ENCODE assay signal across 18 mouse cellular contexts in the genomic region with DNA sequence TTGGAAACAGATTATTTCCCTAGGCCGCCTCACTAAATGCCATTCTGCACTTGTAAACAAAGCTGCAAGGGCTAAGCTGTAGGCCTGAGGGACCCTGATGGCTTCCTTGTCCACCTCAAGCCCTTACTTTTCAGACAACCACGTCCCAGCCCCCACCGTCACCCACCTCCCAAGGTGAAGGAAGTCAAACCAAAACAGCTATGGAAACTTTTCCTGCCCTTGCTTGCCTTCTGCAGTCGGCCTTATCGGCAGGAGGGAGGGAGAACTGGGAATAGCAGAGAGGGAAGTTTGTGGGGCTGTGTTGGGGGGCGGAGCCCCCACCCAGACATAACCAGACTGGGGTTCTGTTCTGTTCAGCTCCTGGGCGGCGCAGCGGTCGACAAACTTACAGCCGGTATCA. TPM values are rescaled to one million over a fixed set of nuclear protein-coding genes. Genes with fewer than 3 reads are reported as not detected.
DNase-seq lines count a peak whose midpoint lies in the region; ATAC-seq and TF ChIP-seq lines count a peak whose summit lies in the region.
"Had no signal": no experiment of that assay in that cellular context is flagged by ENCODE, and none has a peak within 500 bp of the region (broad histone marks: within the 10 kb centered on the region; RNA-seq: fewer than 3 reads in every experiment).

No protein-coding gene starts in this region.

- peak; percentile 88 for DNase-seq in heart, adult 11 months
- no peak for DNase-seq in heart, adult 2 months
- no peak for DNase-seq in neural tube, embryonic 11.5 days (ENCODE audit: low spot score)
- no peak for DNase-seq in neural tube, embryonic 10.5 days (ENCODE audit: extremely low spot score, low spot score)
- no peak for DNase-seq in urinary bladder, postnatal 36 days (ENCODE audit: low spot score in 2 of 2)
- DNase-seq in liver, embryonic 11.5 days (ENCODE audit: low spot score), result no peak
- DNase-seq: cerebellum, postnatal 14 days; gastrocnemius, postnatal 14 days; lung, adult 18-20 months had no signal

- no peaks in the 10 kb centered on the region for H3K4me1 ChIP-seq in heart, adult 2 months (ENCODE audit: control insufficient read depth, insufficient read depth, low read length)
- peaks cover 27% of the 10 kb centered on the region for H3K4me1 ChIP-seq in neural tube, embryonic 11.5 days (ENCODE audit: control insufficient read depth, insufficient read depth, low read length)
- H3K4me1 ChIP-seq in limb, embryonic 12.5 days (replicated peaks), result peaks cover 24% of the 10 kb centered on the region
- no peaks in the 10 kb centered on the region for H3K4me1 ChIP-seq in liver, embryonic 11.5 days (replicated peaks; ENCODE audit: control insufficient read depth, insufficient read depth, low read length)
- H3K4me1 ChIP-seq: midbrain, embryonic 13.5 days had no signal

- no peaks in the 10 kb centered on the region for H3K79me2 ChIP-seq in heart, adult 2 months (replicated peaks; ENCODE audit: control insufficient read depth, insufficient read depth, low read length)

- 3% methylated on average over 11 of the region's 11 CpGs for WGBS in heart, adult 2 months
- under 1% methylated on average over 11 of the region's 11 CpGs for WGBS in neural tube, embryonic 11.5 days
- 5% methylated on average over 11 of the region's 11 CpGs for WGBS in limb, embryonic 12.5 days
- WGBS in liver, embryonic 11.5 days, result 2% methylated on average over 11 of the region's 11 CpGs

- H3K36me3 ChIP-seq in heart, adult 2 months (ENCODE audit: control insufficient read depth, insufficient read depth, low read length), result no peaks in the 10 kb centered on the region
- H3K36me3 ChIP-seq in neural tube, embryonic 11.5 days (ENCODE audit: control insufficient read depth, insufficient read depth, low read length), result no peaks in the 10 kb centered on the region
- no peaks in the 10 kb centered on the region for H3K36me3 ChIP-seq in limb, embryonic 12.5 days
- H3K36me3 ChIP-seq in liver, embryonic 11.5 days (ENCODE audit: control insufficient read depth, insufficient read depth, low read length), result no peaks in the 10 kb centered on the region
- H3K36me3 ChIP-seq: embryonic facial prominence, embryonic 10.5 days; midbrain, embryonic 13.5 days had no signal

- no peak overlapping the region for H3K27ac ChIP-seq in heart, adult 2 months
- H3K27ac ChIP-seq in neural tube, embryonic 11.5 days (ENCODE audit: low read depth, low read length), result peak overlapping the region; percentile 97
- no peak overlapping the region for H3K27ac ChIP-seq in limb, embryonic 12.5 days
- no peak overlapping the region for H3K27ac ChIP-seq in liver, embryonic 11.5 days (ENCODE audit: low read depth, low read length)
- H3K27ac ChIP-seq: embryonic facial prominence, embryonic 10.5 days; hindbrain, postnatal 0 days; layer of hippocampus, adult 2 months; macrophage; midbrain, embryonic 13.5 days had no signal

- H3K9me3 ChIP-seq in neural tube, embryonic 11.5 days (ENCODE audit: control insufficient read depth, low read length), result no peaks in the 10 kb centered on the region
- no peaks in the 10 kb centered on the region for H3K9me3 ChIP-seq in limb, embryonic 12.5 days
- H3K9me3 ChIP-seq in liver, embryonic 11.5 days (ENCODE audit: control insufficient read depth, low read length), result no peaks in the 10 kb centered on the region
- H3K9me3 ChIP-seq: embryonic facial prominence, embryonic 10.5 days; midbrain, embryonic 13.5 days had no signal

- no peak for TF ChIP-seq POLR2A in heart, adult 2 months (IDR thresholded peaks at IDR 0.05; ENCODE audit: insufficient read depth, low read depth, low read length)

- peaks cover 27% of the 10 kb centered on the region for H3K27me3 ChIP-seq in heart, adult 2 months (ENCODE audit: control insufficient read depth, insufficient read depth, low read length)
- H3K27me3 ChIP-seq in neural tube, embryonic 11.5 days (ENCODE audit: control insufficient read depth, insufficient read depth, low read length), result peaks cover 38% of the 10 kb centered on the region
- H3K27me3 ChIP-seq in limb, embryonic 12.5 days, result peaks cover 95% of the 10 kb centered on the region
- H3K27me3 ChIP-seq in liver, embryonic 11.5 days (replicated peaks; ENCODE audit: control insufficient read depth, insufficient read depth, low read length), result peaks cover 98% of the 10 kb centered on the region

- intact Hi-C loops in heart, adult 2 months (cut with DNase I), result no loop called here

- H3K9ac ChIP-seq in heart, adult 2 months (ENCODE audit: low read depth, low read length), result no peak overlapping the region
- peak overlapping the region; percentile 97 for H3K9ac ChIP-seq in neural tube, embryonic 11.5 days (ENCODE audit: low read length)
- H3K9ac ChIP-seq in limb, embryonic 12.5 days (replicated peaks), result no peak overlapping the region
- H3K9ac ChIP-seq in liver, embryonic 11.5 days (ENCODE audit: low read depth, low read length), result no peak overlapping the region
- H3K9ac ChIP-seq: midbrain, embryonic 13.5 days had no signal

- no peak for TF ChIP-seq CTCF in heart, adult 2 months (IDR thresholded peaks at IDR 0.05)

- no peak for ATAC-seq in neural tube, embryonic 11.5 days (ENCODE audit: insufficient read depth, low FRiP score, low TSS enrichment)
- no peak for ATAC-seq in limb, embryonic 12.5 days (ENCODE audit: insufficient number of reproducible peaks, insufficient read depth, low FRiP score, low TSS enrichment, low read depth)
- ATAC-seq in liver, embryonic 11.5 days (replicated peaks; ENCODE audit: low FRiP score), result no peak
- ATAC-seq: hindbrain, postnatal 0 days; midbrain, embryonic 13.5 days had no signal

- peak overlapping the region; percentile 90 for H3K4me2 ChIP-seq in neural tube, embryonic 11.5 days (ENCODE audit: low read depth)
- peak overlapping the region; percentile 30; the same call in 1 of the 2 replicates for H3K4me2 ChIP-seq in limb, embryonic 12.5 days
- no peak overlapping the region for H3K4me2 ChIP-seq in liver, embryonic 11.5 days
- H3K4me2 ChIP-seq: heart, embryonic 11.5 days; midbrain, embryonic 13.5 days had no signal

- no peak overlapping the region for H3K4me3 ChIP-seq in heart, adult 2 months
- H3K4me3 ChIP-seq in neural tube, embryonic 11.5 days (ENCODE audit: low read depth, low read length), result peak overlapping the region; percentile 68
- no peak overlapping the region for H3K4me3 ChIP-seq in limb, embryonic 12.5 days (replicated peaks)
- H3K4me3 ChIP-seq in liver, embryonic 11.5 days (ENCODE audit: low read depth, low read length), result no peak overlapping the region
- H3K4me3 ChIP-seq: embryonic facial prominence, embryonic 10.5 days; layer of hippocampus, adult 2 months; midbrain, embryonic 13.5 days had no signal

- TF ChIP-seq EP300 in heart, adult 2 months (IDR thresholded peaks at IDR 0.05; ENCODE audit: insufficient read depth, low read depth, low read length), result no peak

RNA-seq across cellular contexts. Expression of a gene that starts 1.8 kb away (rescaled TPM):
- not detected for total RNA-seq in heart, adult 2 months (2021)
- not detected in 2 replicates for polyA plus RNA-seq in heart, adult 2 months (2012; rRNA removed)
- 63.7 and 67.1 TPM in 2 replicates for polyA plus RNA-seq in neural tube, embryonic 11.5 days (2014; fragmentation: Nextera tagmentation; extraction: Ambion mirVana)
- 3.9 and 4.0 TPM in 2 replicates for polyA plus RNA-seq in limb, embryonic 12.5 days (2016; fragmentation: Nextera tagmentation; extraction: Ambion mirVana)
- 1.3 and 1.9 TPM in 2 replicates for polyA plus RNA-seq in liver, embryonic 11.5 days (2014; fragmentation: Nextera tagmentation; extraction: Ambion mirVana)
- total RNA-seq: heart, postnatal 25 days; layer of hippocampus, adult 2 months; left cerebral cortex, adult 18-20 months had no signal
- polyA plus RNA-seq: embryonic facial prominence, embryonic 10.5 days; hindbrain, postnatal 0 days; macrophage; midbrain, embryonic 13.5 days had no signal

RNA-seq across cellular contexts. Expression of a gene that starts 5.9 kb away (rescaled TPM):
- total RNA-seq in heart, adult 2 months (2021), result not detected
- not detected in 2 replicates for polyA plus RNA-seq in heart, adult 2 months (2012; rRNA removed)
- polyA plus RNA-seq in neural tube, embryonic 11.5 days (2014; fragmentation: Nextera tagmentation; extraction: Ambion mirVana), result 95.9 and 96.4 TPM in 2 replicates
- 3.9 and 4.4 TPM in 2 replicates for polyA plus RNA-seq in limb, embryonic 12.5 days (2016; fragmentation: Nextera tagmentation; extraction: Ambion mirVana)
- 1.3 and 1.5 TPM in 2 replicates for polyA plus RNA-seq in liver, embryonic 11.5 days (2014; fragmentation: Nextera tagmentation; extraction: Ambion mirVana)
- total RNA-seq: heart, postnatal 25 days; layer of hippocampus, adult 2 months; left cerebral cortex, adult 18-20 months had no signal
- polyA plus RNA-seq: embryonic facial prominence, embryonic 10.5 days; macrophage; midbrain, embryonic 13.5 days had no signal

RNA-seq across cellular contexts. Expression of a gene that starts 16.0 kb away (rescaled TPM):
- total RNA-seq in heart, adult 2 months (2021), result not detected
- not detected in 2 replicates for polyA plus RNA-seq in heart, adult 2 months (2012; rRNA removed)
- polyA plus RNA-seq in neural tube, embryonic 11.5 days (2014; fragmentation: Nextera tagmentation; extraction: Ambion mirVana), result 36.1 and 40.0 TPM in 2 replicates
- 3.6 TPM in 2 replicates for polyA plus RNA-seq in limb, embryonic 12.5 days (2016; fragmentation: Nextera tagmentation; extraction: Ambion mirVana)
- 0.22 and 0.49 TPM in 2 replicates for polyA plus RNA-seq in liver, embryonic 11.5 days (2014; fragmentation: Nextera tagmentation; extraction: Ambion mirVana)
- total RNA-seq: heart, postnatal 25 days; hindbrain, postnatal 0 days; layer of hippocampus, adult 2 months; left cerebral cortex, adult 18-20 months had no signal
- polyA plus RNA-seq: embryonic facial prominence, embryonic 10.5 days; heart, embryonic 11.5 days; hindbrain, postnatal 0 days; macrophage; midbrain, embryonic 13.5 days had no signal

RNA-seq across cellular contexts. Expression of a gene that starts 25.0 kb away (rescaled TPM):
- total RNA-seq in heart, adult 2 months (2021), result not detected
- polyA plus RNA-seq in heart, adult 2 months (2012; rRNA removed), result 0.20 TPM in 1 of 2 replicates, not detected in the other
- 36.3 and 37.3 TPM in 2 replicates for polyA plus RNA-seq in neural tube, embryonic 11.5 days (2014; fragmentation: Nextera tagmentation; extraction: Ambion mirVana)
- 6.3 and 12.2 TPM in 2 replicates for polyA plus RNA-seq in limb, embryonic 12.5 days (2016; fragmentation: Nextera tagmentation; extraction: Ambion mirVana)
- polyA plus RNA-seq in liver, embryonic 11.5 days (2014; fragmentation: Nextera tagmentation; extraction: Ambion mirVana), result 4.1 and 5.3 TPM in 2 replicates
- total RNA-seq: heart, postnatal 25 days; layer of hippocampus, adult 2 months; left cerebral cortex, adult 18-20 months had no signal
- polyA plus RNA-seq: macrophage had no signal

RNA-seq across cellular contexts. Expression of a gene that starts 25.6 kb away (rescaled TPM):
- total RNA-seq in heart, adult 2 months (2021), result not detected
- polyA plus RNA-seq in heart, adult 2 months (2012; rRNA removed), result not detected in 2 replicates
- polyA plus RNA-seq in neural tube, embryonic 11.5 days (2014; fragmentation: Nextera tagmentation; extraction: Ambion mirVana), result 58.3 and 60.4 TPM in 2 replicates
- polyA plus RNA-seq in limb, embryonic 12.5 days (2016; fragmentation: Nextera tagmentation; extraction: Ambion mirVana), result 20.7 and 21.2 TPM in 2 replicates
- 0.18 and 0.43 TPM in 2 replicates for polyA plus RNA-seq in liver, embryonic 11.5 days (2014; fragmentation: Nextera tagmentation; extraction: Ambion mirVana)
- total RNA-seq: heart, postnatal 25 days; hindbrain, postnatal 0 days; layer of hippocampus, adult 2 months; left cerebral cortex, adult 18-20 months had no signal
- polyA plus RNA-seq: embryonic facial prominence, embryonic 10.5 days; hindbrain, postnatal 0 days; macrophage; midbrain, embryonic 13.5 days had no signal

Comparison
In these comparisons a context has a peak if more than half of its experiments do, and no peak if none do; other contexts are left out.
1. RNA of a gene that starts 1.8 kb away (polyA plus RNA-seq): 63.7 to 67.1 TPM in neural tube, embryonic 11.5 days; 3.9 to 4.0 TPM in limb, embryonic 12.5 days, 1.3 to 1.9 TPM in liver, embryonic 11.5 days and not detected in heart, adult 2 months; every median in the first group is over 10 times any median in the second.
2. RNA of a gene that starts 5.9 kb away (polyA plus RNA-seq): 95.9 to 96.4 TPM in neural tube, embryonic 11.5 days; 3.9 to 4.4 TPM in limb, embryonic 12.5 days, 1.3 to 1.5 TPM in liver, embryonic 11.5 days and not detected in heart, adult 2 months; every median in the first group is over 10 times any median in the second.